Mouse (Mus musculus) induced T-regulatory cell, adult 2 months (primary cell): Measurements from ENCODE around the gene Tmem184b.

Experiments
- DNase-seq: peaks from one replicate; pipeline ENCODE4 v3.0.0-alpha.2; 2012; ENCODE audit warnings: low read depth

The Tmem184b gene

DNA sequence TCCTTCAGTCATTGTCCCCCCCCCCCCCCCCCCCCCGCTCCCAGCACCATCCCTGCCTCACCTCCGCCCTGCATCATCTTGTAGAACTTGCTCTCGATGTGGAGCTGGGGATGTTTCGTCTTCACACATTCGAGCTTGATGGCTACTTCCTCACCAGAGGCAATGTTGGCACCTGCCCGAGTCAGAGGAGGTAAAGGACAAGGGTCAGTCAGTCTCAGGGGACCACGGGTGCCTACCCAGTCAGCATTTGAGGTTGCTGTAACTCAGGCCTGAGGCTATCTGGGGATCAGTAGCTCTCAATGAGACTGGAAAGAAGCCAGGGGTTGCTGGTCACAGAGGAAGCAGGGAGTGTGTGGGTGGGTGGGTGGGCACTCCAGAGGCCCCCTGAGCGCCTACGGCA lies 26.6 kb upstream of the Tmem184b start:
- DNase-seq, result no peak

DNA sequence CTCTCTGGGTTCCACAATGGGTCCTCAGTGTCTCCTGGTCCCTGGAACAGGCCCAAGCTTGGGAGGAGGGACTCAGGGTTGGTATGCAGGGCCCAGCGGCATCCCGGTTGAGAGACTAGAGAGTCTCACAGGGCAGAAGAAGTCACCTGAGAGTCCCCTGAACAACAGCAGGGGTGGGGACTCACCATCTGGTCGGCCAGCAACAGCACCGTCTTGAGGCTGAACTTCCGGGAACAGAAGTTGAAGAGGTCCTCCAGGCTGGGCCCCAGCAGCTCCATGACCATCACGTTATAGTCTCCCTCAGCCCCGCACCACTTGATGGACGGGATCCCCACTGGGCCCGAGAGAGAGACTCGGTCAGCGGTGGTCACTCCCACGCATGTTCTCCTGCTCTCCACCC lies 26.2 kb upstream of the Tmem184b start:
- DNase-seq, result no peak

- DNase-seq, result no peak
These were observed 25.2 kb upstream of the Tmem184b start for GRCm38 (mm10) chr15:79428616-79429015.

DNA sequence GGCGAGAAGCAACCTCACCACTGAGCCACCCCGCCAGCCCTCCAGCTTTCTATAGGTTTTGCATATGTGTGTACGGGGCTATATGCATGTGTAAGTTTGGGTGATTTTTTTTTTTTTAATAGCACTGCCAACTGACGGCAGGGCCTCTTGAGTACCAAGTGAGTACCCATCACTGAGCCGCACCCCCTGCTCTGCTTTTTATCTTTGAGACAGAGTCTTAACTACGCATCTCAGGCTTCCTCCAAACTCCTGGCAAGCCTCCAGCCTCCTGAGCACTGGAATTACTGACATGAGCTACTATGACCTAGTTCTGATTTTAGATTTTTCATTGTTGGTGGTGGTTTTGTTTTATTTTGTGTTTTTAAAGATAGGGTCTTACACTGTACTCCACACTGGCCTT lies 24.1 kb upstream of the Tmem184b start:
- DNase-seq, result no peak

GRCm38 (mm10) chr15:79425516-79425915 lies 22.1 kb upstream of the Tmem184b start:
- no peak for DNase-seq

GRCm38 (mm10) chr15:79424602-79425001 lies 21.2 kb upstream of the Tmem184b start:
- DNase-seq, result no peak

GRCm38 (mm10) chr15:79422715-79423243 lies 19.4 kb upstream of the Tmem184b start:
- no peak for DNase-seq

DNA sequence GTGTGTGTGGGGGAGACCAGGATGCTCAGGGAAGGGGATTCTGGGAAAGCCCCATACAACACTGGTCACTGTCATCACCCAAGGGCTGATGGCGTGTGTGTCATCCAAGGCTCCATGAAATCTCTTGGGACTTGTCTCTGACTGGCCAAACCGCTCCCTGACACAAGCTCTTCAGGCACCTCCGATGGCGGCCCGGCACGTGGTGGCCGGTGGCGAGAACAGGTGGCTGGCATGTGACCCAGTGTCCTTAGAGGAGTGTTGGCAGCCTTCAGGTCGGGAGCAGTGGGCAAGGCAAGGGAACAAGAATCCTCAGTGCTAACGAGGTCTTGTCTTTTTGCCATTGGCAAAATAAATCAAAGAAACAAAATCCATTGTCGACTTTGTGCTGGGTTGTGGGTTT lies 15.3 kb upstream of the Tmem184b start:
- DNase-seq, result no peak

DNA sequence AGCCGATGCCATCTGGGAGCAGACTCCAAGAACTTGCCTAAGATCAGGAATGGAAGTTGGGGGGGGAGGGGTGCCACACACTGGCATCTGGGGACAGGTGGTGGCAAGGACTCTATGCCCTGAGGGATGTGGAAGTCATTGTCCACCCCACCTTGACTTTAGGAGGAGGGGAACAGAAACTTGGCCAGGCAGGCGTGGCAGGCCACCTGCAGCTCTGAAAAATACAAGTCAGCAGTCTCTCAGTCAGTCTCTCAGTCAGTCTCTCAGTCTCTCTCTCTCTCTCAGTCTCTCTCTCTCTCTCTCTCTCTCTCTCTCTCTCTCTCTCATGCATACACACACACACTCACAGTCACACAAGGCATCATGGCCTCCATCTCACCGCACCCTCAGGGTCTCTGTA lies 14.9 kb upstream of the Tmem184b start:
- no peak for DNase-seq

GRCm38 (mm10) chr15:79417379-79417778 lies 14.0 kb upstream of the Tmem184b start:
- DNase-seq, result no peak

DNA sequence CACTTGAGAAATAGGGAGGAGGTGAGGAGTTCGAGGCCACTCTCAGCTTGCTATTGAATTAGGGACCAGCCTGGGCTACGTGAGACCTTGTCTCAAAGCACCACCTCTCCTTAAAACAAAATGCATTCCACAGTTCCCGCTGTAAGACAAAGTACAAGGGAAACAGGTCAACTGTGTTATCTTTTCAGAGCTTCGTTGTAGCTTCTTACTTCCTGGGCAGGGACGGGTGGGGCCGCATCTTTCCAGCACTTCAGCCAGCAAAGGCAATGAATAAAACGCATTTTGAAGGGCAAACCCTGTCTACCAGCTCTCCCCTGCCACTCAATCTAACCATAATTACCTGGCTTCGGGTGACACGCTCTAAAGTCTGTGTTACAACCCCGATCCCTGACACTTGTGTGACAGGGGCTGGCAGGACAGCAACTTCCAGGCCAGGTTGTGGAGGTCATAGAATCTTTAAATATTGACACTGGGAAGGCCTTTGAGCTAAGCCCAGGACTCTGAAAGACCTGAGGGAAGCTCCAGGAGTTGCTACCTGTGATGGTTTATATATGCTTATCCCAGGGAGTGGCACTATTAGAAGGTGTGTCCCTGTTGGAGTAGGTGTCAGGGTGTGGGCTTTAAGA lies 13.2 kb upstream of the Tmem184b start:
- DNase-seq, result no peak

GRCm38 (mm10) chr15:79414513-79414912 lies 11.1 kb upstream of the Tmem184b start:
- peak; percentile 71 for DNase-seq

- peak; percentile 43 for DNase-seq
These were observed 10.4 kb upstream of the Tmem184b start for GRCm38 (mm10) chr15:79413802-79414201.

- DNase-seq, result no peak
These were observed 9.8 kb upstream of the Tmem184b start for GRCm38 (mm10) chr15:79413201-79413600.

DNA sequence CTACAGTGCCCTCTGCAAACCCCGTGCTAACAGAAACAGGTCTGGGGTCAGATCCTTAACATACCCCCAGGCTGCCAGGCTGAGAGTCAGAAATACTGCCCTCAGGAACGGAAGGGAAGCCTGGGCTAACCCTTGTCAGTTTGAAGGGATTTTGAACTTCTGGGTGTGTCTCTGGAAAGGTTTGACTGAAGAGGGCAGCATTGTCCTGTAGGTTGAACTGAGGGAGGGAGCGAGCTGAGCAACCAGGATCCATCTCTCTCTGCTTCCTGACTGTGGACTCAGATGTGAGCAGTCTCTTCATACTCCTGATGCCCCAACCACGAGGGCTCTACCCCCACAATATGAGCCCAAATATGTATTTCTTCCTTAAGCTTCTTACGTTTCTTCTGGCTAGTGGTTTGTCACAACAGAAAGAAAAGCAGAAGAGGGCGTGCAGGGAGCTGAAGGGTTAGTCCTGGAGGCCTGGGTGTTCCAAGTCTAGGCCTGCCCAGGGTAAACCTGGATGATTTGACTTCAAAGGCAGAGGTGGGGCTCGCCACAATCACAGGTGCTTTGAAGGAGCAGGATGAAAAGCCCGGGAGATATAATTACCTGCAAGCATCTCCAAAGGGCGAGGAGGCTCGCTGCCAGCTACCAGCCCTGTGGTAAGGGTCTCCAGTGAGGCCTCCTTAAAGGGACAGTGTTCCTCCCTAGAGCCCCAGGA lies 8.1 kb upstream of the Tmem184b start:
- DNase-seq, result peak; percentile 44

DNA sequence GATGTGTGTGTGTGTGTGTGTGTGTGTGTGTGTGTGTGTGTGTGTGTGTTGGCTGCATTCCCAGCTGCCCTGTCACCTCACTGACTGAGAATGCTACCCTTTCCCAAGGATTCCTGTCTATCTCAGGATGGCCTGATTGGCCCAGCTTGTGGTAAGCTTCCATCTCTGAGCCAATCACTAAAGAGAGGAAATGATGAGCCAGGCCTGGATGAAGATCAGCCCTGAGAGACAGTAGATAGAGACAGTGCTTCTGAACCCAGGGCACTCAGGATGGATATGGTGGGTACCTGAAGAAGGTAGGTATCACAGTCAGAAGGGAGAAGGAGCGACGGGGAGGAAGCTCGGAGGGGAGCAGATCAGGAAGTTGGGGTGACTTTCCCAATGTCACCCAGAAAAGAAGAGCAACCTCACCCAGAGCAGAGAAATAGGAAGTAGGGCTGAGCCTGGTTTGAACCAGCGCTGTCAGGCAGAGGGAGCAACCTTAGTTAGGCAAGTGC lies 5.8 kb upstream of the Tmem184b start:
- DNase-seq, result no peak

- no peak for DNase-seq
These were observed 3.2 kb upstream of the Tmem184b start for GRCm38 (mm10) chr15:79406564-79406963.

DNA sequence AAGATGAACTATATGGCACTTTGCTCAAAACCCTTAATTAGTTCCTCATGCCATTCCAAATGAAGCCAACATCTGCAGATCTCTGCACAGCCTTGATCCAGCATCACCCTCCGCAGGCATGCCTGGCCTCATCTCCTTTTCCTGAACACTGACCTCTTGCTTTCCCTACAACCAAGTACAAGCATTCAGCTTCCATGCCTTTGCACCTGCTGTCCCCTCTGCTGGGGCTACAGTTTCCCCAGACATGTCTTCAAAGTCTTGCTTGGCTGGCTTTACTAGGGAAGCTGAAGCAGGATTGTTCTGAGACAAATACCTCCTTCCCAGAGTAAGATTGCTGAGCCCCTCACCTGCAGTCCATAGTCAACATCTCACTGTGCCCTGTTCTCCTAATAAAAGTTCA lies 908 bp upstream of the Tmem184b start:
- no peak for DNase-seq

DNA sequence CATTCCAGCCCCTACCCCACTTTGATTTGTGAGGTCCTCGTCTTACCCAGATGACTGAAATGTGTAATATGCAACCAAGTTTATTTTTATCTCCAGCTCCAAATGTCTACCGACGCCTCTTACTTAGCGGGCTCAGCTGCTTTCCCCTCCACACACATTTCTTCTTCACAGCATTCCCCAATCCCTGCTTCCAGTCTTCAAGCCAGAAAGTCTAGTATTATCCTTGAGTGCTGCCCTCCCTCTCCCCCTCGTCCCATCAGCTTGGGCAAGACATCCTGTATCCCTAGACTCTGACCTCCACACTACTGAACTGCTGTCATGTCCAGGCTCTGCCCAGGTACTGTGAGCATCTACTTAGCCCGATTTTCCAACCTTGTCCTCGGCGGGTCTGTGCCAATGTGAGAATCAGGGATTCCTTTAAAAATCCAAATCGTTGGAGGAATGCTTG lies 418 bp upstream of the Tmem184b start:
- no peak for DNase-seq

DNA sequence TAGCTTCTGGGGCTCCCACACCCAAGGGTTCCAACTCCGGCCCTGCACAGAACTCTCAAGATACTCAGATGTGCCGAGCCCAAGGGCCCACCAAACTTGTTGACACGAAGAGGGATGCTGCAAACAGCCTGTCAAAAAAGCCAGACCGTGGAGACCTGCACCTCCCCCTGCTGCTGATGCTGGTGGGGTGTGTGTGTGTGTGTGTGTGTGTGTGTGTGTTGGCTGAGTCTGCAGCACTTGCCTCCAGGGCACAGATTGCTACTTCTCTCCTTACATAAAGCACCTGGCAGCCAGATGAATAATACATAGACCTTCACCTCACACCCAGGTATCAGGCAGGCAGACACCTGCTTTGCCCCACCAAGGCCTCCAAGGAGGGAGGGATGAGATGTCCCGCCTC lies 1.2 kb downstream of the Tmem184b start:
- DNase-seq, result peak; percentile 45

DNA sequence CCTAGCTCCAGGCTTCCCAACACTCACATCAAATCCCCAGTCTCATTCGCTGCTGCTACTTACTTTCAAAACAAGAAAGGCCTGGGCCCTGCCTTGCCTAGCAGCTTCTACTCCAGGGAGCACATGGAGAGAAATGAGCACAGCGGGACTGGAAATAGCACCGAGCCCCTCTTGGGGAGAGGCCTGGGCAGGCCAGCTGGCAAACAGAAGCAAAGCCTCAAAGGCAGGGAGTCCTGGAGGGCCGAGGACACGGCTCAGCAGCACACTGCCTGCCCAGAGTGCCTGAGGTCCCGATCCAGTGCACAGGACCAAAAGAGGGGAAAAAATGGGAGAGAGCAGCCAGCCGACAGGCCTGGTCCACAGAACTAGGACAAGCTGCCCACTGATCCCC lies 2.4 kb downstream of the Tmem184b start:
- no peak for DNase-seq

DNA sequence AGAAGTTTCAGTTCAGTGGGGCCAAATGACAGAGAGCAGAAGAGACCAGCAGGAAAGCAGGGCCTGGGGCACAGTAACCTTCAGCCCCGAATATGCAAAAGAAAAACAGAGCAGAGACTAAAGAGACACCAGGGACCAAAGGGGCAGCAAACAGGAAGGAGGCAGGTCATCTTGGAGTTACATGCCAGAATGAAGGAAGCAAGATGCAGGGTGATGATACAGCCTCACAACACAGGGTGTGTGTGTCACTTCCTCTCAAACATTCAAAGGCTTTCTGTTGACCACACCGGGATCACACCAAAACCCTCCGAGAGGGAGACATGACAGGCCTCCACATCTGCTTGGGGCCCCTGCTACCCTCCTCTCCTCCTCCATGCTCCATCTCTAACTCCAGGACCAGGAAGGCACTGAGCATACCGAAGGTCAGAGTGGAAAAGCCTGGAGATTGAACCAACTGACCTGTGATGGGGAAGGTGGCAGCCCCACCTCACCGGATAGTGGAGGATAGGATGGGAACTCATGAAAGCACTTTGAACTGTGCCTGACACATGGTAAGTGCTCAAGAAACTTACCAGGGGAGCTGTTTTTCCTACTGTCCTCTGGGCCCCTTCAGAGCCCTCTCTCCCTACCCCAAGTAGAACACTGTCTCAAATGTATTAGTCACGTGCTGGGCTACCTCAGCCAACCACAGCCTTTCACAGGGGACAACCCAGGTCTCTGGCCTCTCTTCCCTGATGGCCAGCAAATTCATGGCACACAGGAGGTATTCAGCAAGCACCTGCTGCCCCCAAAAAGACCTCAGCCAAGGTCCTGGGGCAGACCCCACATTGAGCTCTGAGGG lies 3.0 kb downstream of the Tmem184b start:
- DNase-seq, result no peak
